Mouse (Mus musculus) adrenal gland, postnatal 4 days (tissue): ENCODE measurements around the gene Iah1. TPM values are rescaled to one million over a fixed set of nuclear protein-coding genes. Genes with fewer than 3 reads are reported as not detected.

ENCODE experiments used
- DNase-seq, 2 experiments: peaks; one replicate each; pipeline ENCODE4 v3.0.0; 2021 to 2022; ENCODE audit warnings: low spot score in 2 of 2, mixed read lengths in 2 of 2
- total RNA-seq, 2 experiments: library from RNA; stranded (reverse); gene quantifications; 2 replicates each; pipeline ENCODE4 v1.2.3; 2021

Gene Iah1
- total RNA-seq, 2 experiments from 2014 or later = 59.1 to 61.7 TPM

DNA sequence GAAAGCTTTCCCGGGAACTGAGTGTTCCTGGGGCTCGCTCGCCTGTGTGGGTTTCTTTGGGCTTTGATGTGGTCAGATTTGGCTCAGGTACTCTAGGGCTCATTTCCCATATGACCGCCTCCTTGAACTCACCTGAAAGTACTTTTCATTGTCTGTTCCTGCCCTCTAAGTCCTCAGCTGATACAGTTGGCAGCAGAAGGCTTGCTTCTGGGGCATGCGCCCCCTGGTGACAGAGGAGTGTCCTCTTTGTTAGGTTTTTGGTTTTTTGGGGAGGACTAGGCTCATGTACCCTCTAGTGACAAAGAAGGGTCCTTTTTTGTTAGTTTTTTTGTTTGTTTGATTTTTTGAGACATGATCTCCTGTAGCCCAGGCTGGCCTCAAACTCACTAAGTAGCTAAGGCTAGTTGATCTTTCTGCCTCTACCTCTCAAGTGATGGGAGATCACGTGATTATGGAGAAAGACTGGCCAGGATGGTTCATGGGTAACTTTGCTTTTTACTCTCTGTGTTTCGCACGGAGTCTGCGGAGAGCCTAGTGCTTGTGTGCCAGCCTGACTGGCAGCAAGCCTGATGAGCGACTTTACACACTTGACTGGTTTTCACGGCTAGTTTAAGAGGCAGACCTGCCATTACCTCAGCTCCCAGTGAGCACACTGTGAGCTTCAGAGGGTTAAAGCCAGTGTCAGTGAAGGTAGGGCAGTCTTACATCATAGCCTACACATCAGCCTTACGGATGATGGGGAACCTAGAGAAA, 2.1 kb downstream of the Iah1 start:
- DNase-seq = peak in 1 of 2 experiments; percentile 52

- DNase-seq = no peak
Observed at GRCm38 (mm10) chr12:21320317-21320716, 4.1 kb downstream of the Iah1 start.

DNA sequence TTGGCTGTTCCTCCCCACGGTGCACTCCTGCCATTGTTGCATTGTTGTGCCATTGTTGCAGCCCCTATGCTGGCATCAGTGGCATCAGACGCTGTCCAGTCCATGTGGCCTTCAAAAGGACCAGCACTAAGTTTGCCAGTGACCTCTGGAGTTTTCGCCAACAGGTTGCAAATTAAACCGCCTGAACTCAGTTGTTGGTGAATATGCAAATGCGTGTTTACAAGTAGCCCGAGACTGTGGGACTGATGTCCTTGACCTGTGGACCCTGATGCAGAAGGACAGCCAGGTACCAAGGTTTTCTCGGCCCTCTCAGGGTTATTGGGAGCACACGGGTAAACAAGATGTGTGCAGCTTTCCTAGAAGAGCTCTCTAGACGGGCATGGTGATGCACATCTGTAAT, 5.0 kb downstream of the Iah1 start:
- DNase-seq = no peak

DNA sequence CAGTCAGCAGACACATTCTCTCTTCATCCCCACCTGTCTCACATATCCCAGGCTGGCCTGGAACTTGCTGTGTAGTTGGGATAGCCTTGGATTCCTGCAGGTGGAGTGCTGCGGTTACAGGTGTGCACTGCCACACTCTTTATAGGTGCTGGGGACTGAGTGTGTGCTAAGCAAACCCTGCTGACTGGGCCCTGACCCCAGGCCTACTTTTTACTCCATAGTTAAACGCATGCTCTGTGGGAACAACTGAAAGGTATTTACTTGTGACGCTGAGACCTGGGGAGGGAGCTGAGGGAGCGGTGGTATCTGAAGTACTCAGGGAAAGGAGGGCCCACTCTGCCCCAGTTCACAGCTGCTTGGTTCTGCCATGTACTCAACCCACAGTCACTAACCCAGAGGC, 6.1 kb downstream of the Iah1 start:
- no peak for DNase-seq

GRCm38 (mm10) chr12:21322856-21323255, 6.7 kb downstream of the Iah1 start:
- DNase-seq = no peak

GRCm38 (mm10) chr12:21324101-21324500, 7.9 kb downstream of the Iah1 start:
- DNase-seq = no peak

GRCm38 (mm10) chr12:21325266-21325665, 9.1 kb downstream of the Iah1 start:
- no peak for DNase-seq

DNA sequence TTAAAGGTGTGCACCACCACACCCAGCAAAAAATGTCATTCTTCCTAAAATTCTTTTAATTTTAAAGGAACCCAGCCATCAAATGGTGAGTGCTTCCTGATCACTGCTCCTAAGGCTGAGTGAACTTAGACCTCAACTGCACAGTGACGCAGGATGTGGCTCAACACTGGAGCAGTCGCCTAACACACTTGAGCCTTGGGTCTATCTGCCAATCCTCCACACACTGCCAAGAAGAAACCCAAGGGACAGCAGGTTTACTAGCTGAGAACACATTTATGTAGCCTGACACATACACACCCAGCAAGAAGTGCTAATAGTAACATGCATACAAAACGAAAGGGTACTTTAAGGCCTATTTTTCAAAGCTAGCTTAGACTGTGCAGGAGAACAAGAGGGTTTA, 10.1 kb downstream of the Iah1 start:
- DNase-seq = no peak

GRCm38 (mm10) chr12:21329661-21330400, 13.6 kb downstream of the Iah1 start:
- no peak for DNase-seq

DNA sequence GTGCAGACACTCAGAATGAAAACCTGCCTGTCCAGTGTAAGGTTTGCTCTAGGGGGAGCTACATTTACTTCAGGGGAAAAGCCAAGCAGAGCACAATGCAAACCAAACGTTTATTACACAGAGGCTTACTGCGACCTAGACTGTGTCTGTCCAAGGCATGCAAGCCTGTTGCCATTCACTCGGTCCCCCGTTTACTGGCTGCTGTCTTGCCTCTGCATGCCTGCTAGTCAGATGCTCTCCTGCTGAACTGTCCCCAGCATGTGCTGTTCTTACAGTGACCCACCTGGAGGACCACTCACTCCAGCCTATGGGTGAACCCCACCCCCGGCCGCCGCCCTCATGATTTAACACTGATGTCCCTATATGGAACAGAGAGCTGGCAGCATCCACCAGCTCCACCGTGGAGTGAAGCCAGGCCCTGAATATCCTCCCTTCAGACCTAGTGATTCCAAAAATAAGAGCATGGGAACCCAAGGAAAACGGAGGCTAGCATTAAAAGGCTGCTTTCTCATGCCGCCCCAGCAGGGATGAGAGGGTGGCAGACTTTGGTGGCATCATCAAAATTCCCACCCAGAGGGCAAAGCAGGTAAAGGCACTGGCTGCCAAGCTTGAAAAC, 14.9 kb downstream of the Iah1 start:
- no peak for DNase-seq

- DNase-seq = no peak
Observed at GRCm38 (mm10) chr12:21331711-21332110, 15.5 kb downstream of the Iah1 start.

GRCm38 (mm10) chr12:21333021-21333420, 16.8 kb downstream of the Iah1 start:
- no peak for DNase-seq

DNA sequence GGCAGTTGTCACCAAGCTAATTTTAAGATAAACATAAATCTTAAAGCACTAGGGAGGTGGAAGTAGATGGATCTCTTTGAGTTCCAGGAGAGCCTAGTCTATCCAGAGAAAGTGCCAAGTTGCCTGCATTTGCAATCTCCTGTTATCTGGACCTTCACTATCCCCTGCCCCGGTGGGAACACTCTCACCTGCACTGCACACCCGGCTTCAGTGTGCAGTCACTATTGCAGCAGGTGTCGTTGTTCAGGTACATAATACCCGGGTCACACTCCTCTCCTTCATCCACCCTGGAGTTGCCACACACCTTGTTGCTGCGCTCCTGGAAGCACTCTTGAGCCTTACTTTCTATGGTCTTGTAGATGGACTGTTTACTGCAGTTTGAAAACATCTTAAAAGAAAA, 17.6 kb downstream of the Iah1 start:
- no peak for DNase-seq

DNA sequence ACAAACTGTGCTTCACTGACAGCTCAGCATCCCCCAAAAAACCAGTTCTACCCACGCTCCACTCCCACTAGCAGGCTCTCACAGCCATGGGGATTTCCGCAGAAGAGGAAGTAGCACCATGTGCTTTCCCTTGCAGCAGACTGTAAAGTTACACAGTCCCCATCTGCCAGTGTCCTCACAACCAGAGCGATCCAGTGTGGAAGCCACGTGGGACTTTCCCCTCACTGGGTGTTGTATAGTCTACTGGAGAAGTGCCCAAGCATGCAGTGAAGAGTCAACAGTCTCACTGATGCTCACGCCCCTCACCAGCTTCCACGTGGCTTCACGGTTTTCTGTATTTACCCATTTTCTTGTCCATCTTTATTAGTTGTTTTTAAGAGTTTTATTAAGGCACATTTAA, 19.7 kb downstream of the Iah1 start:
- DNase-seq = no peak

DNA sequence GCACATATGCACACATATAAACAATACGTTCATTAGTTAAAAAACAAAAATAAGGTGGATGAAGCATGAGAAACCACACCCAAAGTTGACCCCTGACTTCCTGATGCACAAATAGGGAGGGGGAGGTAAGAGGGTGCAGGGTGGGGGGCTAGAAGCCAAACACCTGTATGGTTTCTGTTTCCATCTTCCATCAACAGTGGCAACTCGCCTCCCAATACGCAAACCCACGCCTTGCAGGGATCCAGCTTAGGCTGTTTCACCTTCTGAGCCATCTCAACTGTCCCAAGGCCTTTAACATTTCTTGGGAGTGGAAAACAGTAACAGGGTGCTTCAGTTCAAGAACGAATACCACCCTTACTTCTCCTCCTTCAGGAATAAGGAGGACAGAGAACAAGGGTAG, 21.0 kb downstream of the Iah1 start:
- no peak for DNase-seq

DNA sequence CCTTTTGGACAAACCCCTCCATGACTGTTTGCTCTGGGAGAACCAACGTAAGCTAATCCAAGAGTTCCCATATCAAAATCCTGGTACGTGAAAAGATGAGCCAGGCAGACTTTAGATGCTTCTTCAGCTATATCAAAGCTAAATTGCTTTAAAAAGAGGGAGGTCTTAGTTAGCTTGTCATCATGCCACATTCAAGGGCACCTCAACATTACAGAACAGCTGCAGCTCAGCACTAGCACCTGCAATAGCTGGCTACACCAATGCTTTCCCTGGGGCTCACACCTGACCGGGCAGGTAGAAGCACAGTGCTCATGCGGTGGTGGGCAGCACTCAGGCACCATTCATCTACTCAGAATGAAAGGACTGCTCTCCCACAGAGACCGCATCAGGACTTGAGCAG, 24.5 kb downstream of the Iah1 start:
- DNase-seq = no peak

DNA sequence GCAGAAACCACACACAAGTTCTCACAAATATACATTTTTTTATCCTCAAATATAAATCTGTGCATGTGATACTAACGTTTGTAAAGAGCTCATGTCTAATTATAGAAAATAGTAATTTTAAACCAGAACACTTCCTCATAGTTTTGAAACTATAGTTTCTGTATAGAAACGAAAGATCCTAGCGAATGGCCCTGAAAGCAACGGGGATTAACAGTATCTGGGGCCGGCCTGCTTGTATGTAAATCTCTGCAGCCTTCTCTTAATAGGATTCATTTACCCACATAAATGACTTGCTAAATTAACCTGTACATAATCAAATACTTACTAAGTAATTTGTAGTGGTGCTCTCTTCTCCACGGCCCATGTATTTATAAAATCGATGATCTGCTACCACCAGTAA, 30.8 kb downstream of the Iah1 start:
- DNase-seq = no peak

DNA sequence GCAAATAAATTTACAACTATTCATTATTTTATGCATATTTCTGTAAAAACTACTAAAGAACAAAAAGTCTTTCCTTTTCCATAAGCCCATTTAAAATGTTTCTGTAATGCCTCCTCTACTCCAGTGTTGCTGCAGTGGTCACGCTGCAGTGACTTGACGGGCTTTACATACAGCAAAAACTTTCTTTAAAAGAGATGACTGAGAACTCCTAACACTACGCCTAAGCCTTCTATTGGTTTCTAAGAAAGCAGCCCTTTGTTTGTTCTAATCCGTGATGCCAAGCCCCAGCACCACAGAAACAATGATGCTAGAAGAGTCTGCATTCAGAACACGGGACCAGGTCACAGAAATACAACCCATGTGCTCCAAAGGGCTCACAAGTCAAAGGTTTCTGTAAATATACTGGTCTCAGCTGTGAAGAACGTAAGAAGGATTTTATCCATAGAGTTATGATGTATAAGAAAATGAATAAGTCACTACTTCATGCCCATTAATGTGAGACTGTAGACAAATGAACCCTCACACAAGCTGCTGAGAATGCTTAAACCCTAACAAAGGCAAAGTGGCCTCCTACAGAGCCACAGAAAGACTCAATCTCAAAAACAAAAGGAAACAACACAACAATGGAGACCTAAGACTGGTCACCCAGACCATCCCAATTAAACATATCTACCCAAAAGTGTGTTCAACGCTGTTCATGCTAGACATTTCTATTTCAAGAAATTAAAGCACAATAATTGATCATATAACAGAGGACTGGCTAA, 34.1 kb downstream of the Iah1 start:
- DNase-seq = no peak

DNA sequence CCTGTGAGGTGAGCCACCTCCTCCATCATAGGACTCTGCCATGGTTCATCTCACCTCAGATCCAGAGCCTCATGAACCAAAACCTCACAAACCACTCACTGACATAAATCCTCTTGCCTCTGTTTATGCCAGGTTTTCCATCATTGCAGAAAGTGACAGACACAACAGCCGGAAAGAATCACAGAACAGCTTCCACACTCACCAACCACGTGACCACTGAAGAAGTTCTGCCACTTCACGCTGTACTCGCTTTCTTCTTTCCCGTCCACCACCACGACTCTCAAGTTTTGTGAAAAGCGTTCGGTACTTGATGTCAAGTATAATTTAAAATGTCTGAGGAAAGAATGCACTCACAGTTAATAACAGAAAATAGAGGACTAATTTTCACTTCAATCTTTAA, 37.5 kb downstream of the Iah1 start:
- no peak for DNase-seq

DNA sequence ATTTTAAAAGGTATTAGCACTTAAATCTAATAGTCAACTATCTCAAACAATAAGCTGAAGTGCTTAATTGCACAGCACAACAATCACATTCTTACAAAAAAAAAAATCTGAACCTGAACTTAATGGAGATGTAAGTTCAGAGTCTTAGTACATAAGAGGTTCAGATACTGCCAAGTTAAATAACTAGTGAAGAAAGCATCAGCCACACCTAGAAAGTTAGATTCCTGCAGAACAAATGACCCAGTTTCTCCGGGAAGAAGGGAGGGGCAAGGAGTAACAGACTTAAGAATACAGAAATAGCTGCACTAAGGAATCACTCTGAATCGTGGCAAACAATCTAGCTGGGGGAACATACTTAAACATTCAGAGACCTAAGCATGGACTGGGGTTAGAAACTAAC, 46.5 kb downstream of the Iah1 start:
- no peak for DNase-seq

DNA sequence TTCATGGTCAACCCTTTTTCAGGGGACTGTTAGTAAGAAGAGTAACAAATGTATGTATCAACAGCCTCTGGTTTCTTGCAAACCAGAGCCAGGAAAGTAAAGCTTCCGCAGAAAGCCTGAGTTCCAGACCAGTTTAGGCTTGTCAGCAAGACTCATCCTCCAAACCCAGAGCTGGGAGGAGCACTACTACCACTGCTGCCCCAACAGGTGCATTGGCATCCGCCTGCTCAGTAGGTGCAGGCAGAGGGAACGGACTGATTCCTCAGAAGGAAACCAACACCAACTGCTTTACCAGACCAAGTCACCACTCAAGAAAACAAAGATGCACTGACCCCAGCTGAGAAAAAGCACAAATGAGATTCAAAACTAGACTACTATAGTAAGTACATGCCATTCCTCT, 47.0 kb downstream of the Iah1 start:
- DNase-seq = no peak
